Mouse (Mus musculus): ENCODE data around the gene Kif27.

DNA sequence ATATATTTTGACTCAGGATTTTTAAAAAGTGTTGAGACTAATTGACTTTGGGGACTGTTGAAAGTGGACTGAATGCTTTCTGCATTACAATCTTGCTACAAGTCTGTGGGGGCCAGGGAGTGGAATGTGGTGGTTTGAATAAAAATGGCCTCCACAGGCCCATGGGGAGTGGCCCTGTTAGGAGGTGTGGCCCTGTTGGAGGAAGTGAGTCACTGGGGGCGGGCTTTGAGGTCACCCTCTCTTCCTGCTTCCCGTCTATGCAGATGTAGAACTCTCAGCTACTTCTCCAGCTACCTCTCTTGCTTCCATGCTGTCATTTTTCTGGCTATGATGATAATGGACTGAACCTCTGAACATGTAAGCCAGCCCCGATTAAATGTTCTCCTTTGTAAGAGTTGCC, 60.2 kb downstream of the Kif27 start:
- TF ChIP-seq USF1 (IDR thresholded peaks at IDR 0.05; ENCODE audit: low read depth, low read length) = no peak
- no peak for TF ChIP-seq BHLHE40 (IDR thresholded peaks at IDR 0.05; ENCODE audit: low read depth, low read length)
- no peak for TF ChIP-seq EP300 (IDR thresholded peaks at IDR 0.05; ENCODE audit: low read length)
- no peak for TF ChIP-seq MYC (IDR thresholded peaks at IDR 0.05; ENCODE audit: low read depth, low read length)
- TF ChIP-seq RAD21 (IDR thresholded peaks at IDR 0.05; ENCODE audit: low read depth, low read length) = no peak
- TF ChIP-seq MAFK (IDR thresholded peaks at IDR 0.05; ENCODE audit: insufficient replicate concordance, low read length) = no peak
- no peak for TF ChIP-seq POLR2A (IDR thresholded peaks at IDR 0.05; ENCODE audit: low read depth, low read length)
- TF ChIP-seq MAZ (IDR thresholded peaks at IDR 0.05; ENCODE audit: low read depth, low read length) = no peak
- no peak for TF ChIP-seq E2F4 (IDR thresholded peaks at IDR 0.05; ENCODE audit: insufficient replicate concordance, low read depth, low read length)
- TF ChIP-seq CHD2 (IDR thresholded peaks at IDR 0.05; ENCODE audit: low read length) = no peak
- TF ChIP-seq CTCF (conservative IDR thresholded peaks at IDR 0.05 in 1 of 2, IDR thresholded peaks at IDR 0.05 in 1 of 2; ENCODE audit: low read depth in 2 of 2, low read length in 2 of 2) = no peak
- no peak for TF ChIP-seq MAX (IDR thresholded peaks at IDR 0.05; ENCODE audit: low read length)

Measured in CH12.LX (cell line).